Mouse (Mus musculus) left cerebral cortex, postnatal 36 days (tissue): ENCODE data around the gene Gm9736. TPM values are rescaled to one million over a fixed set of nuclear protein-coding genes. Genes with fewer than 3 reads are reported as not detected.
"Not testable (repeated sequence)": the region's sequence is repeated elsewhere in the genome, so short reads cannot be mapped to it uniquely, and the experiment has no call there.

Experiments
- DNase-seq, 2 experiments: peaks; one replicate each; pipeline ENCODE4 v3.0.0; 2021 to 2022; ENCODE audit warnings: low spot score in 2 of 2, mixed read lengths in 1 of 2
- intact Hi-C: fragments of 180-260 bp; cut with DNase I; formaldehyde crosslinking; loops from one replicate; pipeline ENCODE4 v1.15.1; 2025
- total RNA-seq, 2 experiments: library from RNA; stranded (reverse); gene quantifications; 2 replicates each; pipeline ENCODE4 v1.2.3; 2021

The Gm9736 gene
- total RNA-seq, 2 experiments from 2014 or later = not detected

- no peak for DNase-seq
- intact Hi-C loops = no loop called here
These were observed 21.9 kb downstream of the Gm9736 start for GRCm38 (mm10) chr10:77729241-77729640.

- intact Hi-C loops = no loop called here
- DNase-seq = no peak
These were observed 22.9 kb downstream of the Gm9736 start for GRCm38 (mm10) chr10:77728280-77728679.

GRCm38 (mm10) chr10:77726186-77726585 lies 25.0 kb downstream of the Gm9736 start, which contains the start of gene Gm10100:
Gene Gm10100 (plus strand): TSS chr10:77726486.
- intact Hi-C loops = no loop called here
- DNase-seq = no peak

GRCm38 (mm10) chr10:77724855-77725254 lies 26.3 kb downstream of the Gm9736 start:
- intact Hi-C loops = no loop called here
- no peak for DNase-seq

GRCm38 (mm10) chr10:77720299-77720698 lies 30.9 kb downstream of the Gm9736 start, which contains the start of gene Krtap12-1:
Gene Krtap12-1 (plus strand): TSS chr10:77720599.
- DNase-seq, intact Hi-C loops: not testable (repeated sequence)

- intact Hi-C loops = no loop called here
- DNase-seq = no peak
These were observed 35.6 kb downstream of the Gm9736 start, which contains the start of gene Gm10142 for GRCm38 (mm10) chr10:77715507-77715906. Gene Gm10142 (plus strand): TSS chr10:77715807.

GRCm38 (mm10) chr10:77713734-77714133 lies 37.4 kb downstream of the Gm9736 start:
- no peak for DNase-seq
- intact Hi-C loops = no loop called here

- DNase-seq, intact Hi-C loops: not testable (repeated sequence)
These were observed 40.0 kb downstream of the Gm9736 start, which contains the start of gene Gm10024 for GRCm38 (mm10) chr10:77711157-77711556. Gene Gm10024 (plus strand): TSS chr10:77711457.

GRCm38 (mm10) chr10:77709831-77710230 lies 41.3 kb downstream of the Gm9736 start:
- DNase-seq = no peak
- intact Hi-C loops = no loop called here

GRCm38 (mm10) chr10:77706326-77706725 lies 44.8 kb downstream of the Gm9736 start, which contains the start of gene Gm10272:
Gene Gm10272 (plus strand): TSS chr10:77706626.
- DNase-seq = no peak
- intact Hi-C loops = no loop called here

Other genes starting within 250 kb of the Gm9736 start
- gene Fam207a, start 235.6 kb downstream of the Gm9736 start, total RNA-seq = 10 to 100 TPM; 33.7 to 33.8 TPM
- 1 to 10 TPM; 2.9 to 3.4 TPM for gene Itgb2, start 221.1 kb downstream of the Gm9736 start, total RNA-seq
- gene Pttg1ip, start 169.6 kb downstream of the Gm9736 start, total RNA-seq = 10 to 100 TPM; 71.2 to 88.3 TPM
- 100 to 1,000 TPM; 140 to 168 TPM for gene Sumo3, start 145.3 kb downstream of the Gm9736 start, total RNA-seq
- 10 to 100 TPM in 1 of 2 experiments, 1 to 10 TPM in 1; 9.8 to 18.2 TPM for gene Gm49325, start 145.2 kb downstream of the Gm9736 start, total RNA-seq
- 10 to 100 TPM; 46.2 to 46.4 TPM for gene Ube2g2, start 129.1 kb downstream of the Gm9736 start, total RNA-seq
- under 1 TPM in 1 of 2 experiments, not detected in 1; 0.25 TPM for gene Tspear, start 64.8 kb downstream of the Gm9736 start, total RNA-seq
- gene Gm19402, start 60.6 kb downstream of the Gm9736 start, total RNA-seq = not detected
- gene Gm9508, start 54.1 kb downstream of the Gm9736 start, total RNA-seq = not detected
- not detected for gene Gm10272, start 44.7 kb downstream of the Gm9736 start, total RNA-seq
- gene Gm10024, start 39.9 kb downstream of the Gm9736 start, total RNA-seq = not detected
- gene Gm10142, start 35.5 kb downstream of the Gm9736 start, total RNA-seq = not detected
- not detected for gene Krtap12-1, start 30.8 kb downstream of the Gm9736 start, total RNA-seq
- not detected for gene Gm10100, start 24.9 kb downstream of the Gm9736 start, total RNA-seq
- gene Gm18596, start 8.7 kb downstream of the Gm9736 start, total RNA-seq = not detected
- gene Gm3233, start 8.3 kb upstream of the Gm9736 start, total RNA-seq = not detected
- gene Gm3238, start 20.0 kb upstream of the Gm9736 start, total RNA-seq = not detected
- not detected for gene Gm7138, start 25.6 kb upstream of the Gm9736 start, total RNA-seq
- gene Gm3250, start 31.2 kb upstream of the Gm9736 start, total RNA-seq = not detected
- not detected for gene Gm7137, start 36.8 kb upstream of the Gm9736 start, total RNA-seq
- not detected for gene Gm9639, start 43.7 kb upstream of the Gm9736 start, total RNA-seq
- gene Gm19668, start 47.8 kb upstream of the Gm9736 start, total RNA-seq = not detected
- gene Gm9507, start 60.5 kb upstream of the Gm9736 start, total RNA-seq = not detected
- not detected for gene Gm2696, start 63.3 kb upstream of the Gm9736 start, total RNA-seq
- not detected for gene Krtap10-4, start 75.7 kb upstream of the Gm9736 start, total RNA-seq
- gene Krtap10-10, start 84.6 kb upstream of the Gm9736 start, total RNA-seq = not detected
- not detected for gene Gm36176, start 95.4 kb upstream of the Gm9736 start, total RNA-seq
- gene Gm10318, start 101.5 kb upstream of the Gm9736 start, total RNA-seq = not detected
- not detected for gene Gm3285, start 110.6 kb upstream of the Gm9736 start, total RNA-seq
- gene Lrrc3, start 151.2 kb upstream of the Gm9736 start, total RNA-seq = 10 to 100 TPM; 11.7 to 12.6 TPM
- 10 to 100 TPM; 40.4 to 44.2 TPM for gene Trpm2, start 219.2 kb upstream of the Gm9736 start, total RNA-seq
- 10 to 100 TPM; 32.7 to 38.1 TPM for gene 1810043G02Rik, start 227.2 kb upstream of the Gm9736 start, total RNA-seq